Mouse (Mus musculus): ENCODE results near the gene Cenpu. TPM values are rescaled to one million over a fixed set of nuclear protein-coding genes. Genes with fewer than 3 reads are reported as not detected.
"Not testable (repeated sequence)": the region's sequence is repeated elsewhere in the genome, so short reads cannot be mapped to it uniquely, and the experiment has no call there.

The Cenpu gene
- polyA plus RNA-seq, 1 experiment, result not detected

DNA sequence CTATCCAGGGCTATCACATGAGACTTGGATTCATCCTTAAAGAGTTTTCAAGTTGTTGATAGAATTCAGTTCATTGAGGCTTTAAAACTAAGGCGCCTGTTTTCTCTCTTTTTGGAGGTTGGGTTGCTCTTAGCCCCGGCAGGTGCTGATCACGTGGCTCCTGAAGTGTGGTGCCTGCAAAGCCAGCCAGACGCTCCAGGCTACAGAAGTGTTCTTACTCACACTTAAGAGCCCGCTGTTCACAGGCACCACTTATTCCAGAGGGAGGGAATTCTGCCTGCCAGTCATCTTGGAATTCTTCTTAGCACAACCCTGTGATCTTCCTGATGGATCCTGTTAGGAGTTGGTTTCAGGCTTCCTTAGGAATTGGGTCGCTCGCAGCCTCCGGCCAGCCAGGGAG lies 16.1 kb downstream of the Cenpu start:
- WGBS, result 74% methylated on average over 8 of the region's 8 CpGs
- no peak for TF ChIP-seq CTCF (IDR thresholded peaks at IDR 0.05; ENCODE audit: insufficient read depth, low read depth, low read length)
- TF ChIP-seq POLR2A (IDR thresholded peaks at IDR 0.05; ENCODE audit: insufficient read depth, low read depth, low read length), result no peak
- H3K27ac ChIP-seq (ENCODE audit: insufficient read depth, low read depth, low read length), result no peak overlapping the region
- peaks cover 2% of the 10 kb centered on the region; the same call in 1 of the 2 replicates for H3K4me1 ChIP-seq (ENCODE audit: control insufficient read depth, insufficient read depth, low read length)
- no peak overlapping the region for H3K4me3 ChIP-seq (ENCODE audit: insufficient read depth, low read depth, low read length)

DNA sequence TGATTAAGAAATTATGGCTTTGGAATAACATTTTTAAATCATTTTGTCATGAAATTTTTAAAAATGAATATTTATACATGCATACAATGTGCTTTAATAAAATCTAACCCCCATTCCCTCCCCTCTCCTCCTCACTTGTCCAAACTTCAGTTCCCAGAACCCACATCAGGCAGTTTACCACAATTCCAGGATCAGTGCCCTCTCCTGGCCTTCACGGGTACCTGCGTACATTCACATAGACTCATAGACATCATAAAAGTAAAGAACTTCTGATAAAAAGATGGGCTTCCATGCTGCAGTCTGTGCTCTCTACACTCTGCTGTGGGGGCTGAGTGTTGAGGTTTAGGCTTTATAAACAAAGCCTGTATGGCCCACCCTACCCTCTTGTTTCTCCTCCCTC lies 17.1 kb downstream of the Cenpu start:
- no peak overlapping the region for H3K4me3 ChIP-seq (ENCODE audit: insufficient read depth, low read depth, low read length)
- H3K27ac ChIP-seq (ENCODE audit: insufficient read depth, low read depth, low read length), result no peak overlapping the region
- TF ChIP-seq CTCF (IDR thresholded peaks at IDR 0.05; ENCODE audit: insufficient read depth, low read depth, low read length) (no peak), POLR2A (IDR thresholded peaks at IDR 0.05; ENCODE audit: insufficient read depth, low read depth, low read length) (no peak)
- H3K4me1 ChIP-seq (ENCODE audit: control insufficient read depth, insufficient read depth, low read length), result peaks cover 2% of the 10 kb centered on the region; the same call in 1 of the 2 replicates
- 81% methylated on average over 2 of the region's 2 CpGs for WGBS

DNA sequence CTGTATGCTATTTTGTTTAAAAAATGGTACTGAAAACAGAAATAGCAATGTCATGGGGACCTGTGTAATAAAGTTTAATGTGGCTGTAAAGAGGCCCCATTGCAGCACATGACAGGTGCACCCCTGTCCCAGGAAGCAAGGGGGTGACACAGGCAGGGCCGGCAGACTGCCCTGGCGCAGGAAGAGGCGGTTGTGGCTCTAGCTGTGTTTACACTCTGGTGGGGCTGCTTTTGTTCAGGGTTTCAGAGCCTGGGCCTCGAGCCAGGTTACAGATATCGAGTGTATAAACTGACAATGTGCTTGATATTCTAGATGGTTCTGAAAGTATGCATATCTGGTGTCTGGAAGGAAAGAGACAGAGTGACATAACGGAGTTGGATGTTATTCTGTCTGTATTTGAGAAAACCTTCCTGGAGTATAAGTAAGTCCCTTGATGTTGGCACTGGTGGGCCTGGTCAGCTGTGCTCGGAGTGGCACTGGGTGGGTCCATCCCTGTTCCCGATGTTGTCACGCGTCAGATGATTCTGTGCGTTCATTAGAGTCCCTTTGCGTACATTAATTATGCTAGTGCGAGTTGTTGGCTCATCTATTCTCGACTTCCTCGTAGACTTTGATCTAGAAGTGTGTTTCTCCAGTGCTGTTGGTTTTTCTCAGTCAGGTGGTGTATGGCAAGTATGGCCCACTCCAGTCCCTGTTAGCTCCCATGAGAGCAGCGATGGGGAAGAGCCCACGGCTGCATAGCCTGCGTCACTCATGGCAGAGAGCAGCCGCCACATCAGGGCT lies 18.0 kb downstream of the Cenpu start:
- Histone ChIP-seq H3K4me3 (ENCODE audit: insufficient read depth, low read depth, low read length) (no peak overlapping the region), H3K27ac (ENCODE audit: insufficient read depth, low read depth, low read length) (no peak overlapping the region), H3K4me1 (ENCODE audit: control insufficient read depth, insufficient read depth, low read length) (peaks cover 2% of the 10 kb centered on the region; the same call in 1 of the 2 replicates)
- WGBS, result 87% methylated on average over 19 of the region's 19 CpGs
- TF ChIP-seq POLR2A (IDR thresholded peaks at IDR 0.05; ENCODE audit: insufficient read depth, low read depth, low read length) (no peak), CTCF (IDR thresholded peaks at IDR 0.05; ENCODE audit: insufficient read depth, low read depth, low read length) (no peak)

DNA sequence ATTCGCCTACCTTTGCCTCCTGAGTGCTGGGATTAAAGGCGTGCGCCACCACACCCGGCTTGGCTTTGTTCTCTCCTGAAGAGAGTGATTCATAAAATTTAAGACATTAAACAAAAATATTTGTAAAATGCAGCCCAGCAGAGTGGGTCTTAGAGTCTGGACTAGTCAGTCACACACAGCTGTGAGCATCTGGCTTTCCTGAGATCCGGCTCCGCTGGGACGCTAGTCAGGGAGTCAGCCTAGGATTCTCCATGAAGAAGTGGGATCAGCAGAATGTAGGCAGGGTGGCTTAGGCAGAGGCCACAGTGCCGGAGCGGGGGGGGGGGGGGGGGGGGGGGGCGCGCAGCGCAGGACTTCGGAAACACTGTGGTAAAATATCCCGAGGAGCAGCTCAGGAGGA lies 18.8 kb downstream of the Cenpu start:
- no peak for TF ChIP-seq POLR2A (IDR thresholded peaks at IDR 0.05; ENCODE audit: insufficient read depth, low read depth, low read length)
- TF ChIP-seq CTCF (IDR thresholded peaks at IDR 0.05; ENCODE audit: insufficient read depth, low read depth, low read length), result no peak
- H3K4me1 ChIP-seq (ENCODE audit: control insufficient read depth, insufficient read depth, low read length), result peaks cover 2% of the 10 kb centered on the region; the same call in 1 of the 2 replicates
- H3K27ac ChIP-seq (ENCODE audit: insufficient read depth, low read depth, low read length), result no peak overlapping the region
- H3K4me3 ChIP-seq (ENCODE audit: insufficient read depth, low read depth, low read length), result no peak overlapping the region
- 94% methylated on average over 14 of the region's 14 CpGs for WGBS

DNA sequence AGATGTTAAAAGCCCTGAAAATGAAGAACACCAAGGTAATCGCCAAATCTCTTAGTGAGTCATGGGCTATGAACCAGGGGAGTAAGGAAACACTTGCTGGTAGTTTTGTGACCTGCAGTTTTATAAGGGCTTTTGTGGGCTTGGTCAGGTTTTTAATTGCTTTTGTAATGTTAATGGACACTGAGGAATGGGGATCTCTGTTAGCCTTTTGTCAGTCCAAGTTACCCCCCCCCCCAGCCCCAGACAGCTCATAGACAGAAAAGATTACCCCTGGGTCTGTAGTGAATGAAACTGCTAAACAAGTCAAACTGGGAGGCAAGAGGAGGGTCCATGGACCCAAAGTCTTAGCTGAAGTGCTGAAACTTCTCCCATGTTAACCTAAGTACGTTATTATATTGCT lies 21.6 kb downstream of the Cenpu start:
- Histone ChIP-seq H3K4me3 (ENCODE audit: insufficient read depth, low read depth, low read length) (no peak overlapping the region), H3K4me1 (ENCODE audit: control insufficient read depth, insufficient read depth, low read length) (no peaks in the 10 kb centered on the region), H3K27ac (ENCODE audit: insufficient read depth, low read depth, low read length) (no peak overlapping the region)
- TF ChIP-seq POLR2A (IDR thresholded peaks at IDR 0.05; ENCODE audit: insufficient read depth, low read depth, low read length) (no peak), CTCF (IDR thresholded peaks at IDR 0.05; ENCODE audit: insufficient read depth, low read depth, low read length) (no peak)
- 96% methylated on average over 2 of the region's 2 CpGs for WGBS

DNA sequence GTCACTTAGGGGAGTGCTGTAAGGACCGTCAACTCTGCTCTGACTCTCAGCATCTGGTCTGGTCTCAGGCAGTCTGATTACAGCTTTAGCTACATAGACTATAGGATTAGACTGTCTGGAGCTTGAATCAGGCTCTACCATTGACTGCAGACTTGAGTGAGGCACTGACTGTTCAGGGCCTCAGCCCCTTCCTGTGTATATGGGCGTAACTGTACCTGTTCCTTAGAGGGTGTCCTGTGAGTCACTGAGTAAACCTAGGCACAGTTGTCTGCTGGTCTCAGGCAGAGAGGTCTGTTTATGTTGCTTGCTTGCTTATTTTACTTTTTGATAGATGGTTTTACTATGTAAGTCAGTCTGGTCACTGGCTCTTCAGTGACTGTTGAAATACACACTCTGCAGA lies 22.1 kb downstream of the Cenpu start:
- H3K4me1 ChIP-seq (ENCODE audit: control insufficient read depth, insufficient read depth, low read length), result no peaks in the 10 kb centered on the region
- H3K4me3 ChIP-seq (ENCODE audit: insufficient read depth, low read depth, low read length), result no peak overlapping the region
- TF ChIP-seq CTCF (IDR thresholded peaks at IDR 0.05; ENCODE audit: insufficient read depth, low read depth, low read length), result no peak
- no peak for TF ChIP-seq POLR2A (IDR thresholded peaks at IDR 0.05; ENCODE audit: insufficient read depth, low read depth, low read length)
- 95% methylated on average over 2 of the region's 2 CpGs for WGBS
- no peak overlapping the region for H3K27ac ChIP-seq (ENCODE audit: insufficient read depth, low read depth, low read length)

DNA sequence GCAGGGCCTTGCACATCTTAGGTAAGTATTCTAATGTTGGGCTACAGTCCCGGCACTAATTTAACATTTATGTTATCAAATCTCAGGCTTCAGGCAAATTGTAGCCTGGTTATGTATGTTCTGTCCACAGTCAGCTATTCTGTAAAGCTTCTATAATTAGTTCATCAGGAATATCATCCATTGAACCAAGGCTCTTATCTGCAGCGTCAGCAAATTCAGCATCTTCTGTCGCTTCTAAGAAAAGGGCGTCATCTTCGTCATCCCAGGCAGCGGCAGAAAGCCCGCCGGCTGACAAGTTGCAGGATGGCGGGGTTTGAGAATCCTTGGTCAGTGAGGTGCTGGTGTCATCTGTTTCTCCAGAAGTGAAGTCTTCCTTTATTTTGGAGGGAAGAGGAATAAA lies 27.0 kb downstream of the Cenpu start:
- WGBS, result 95% methylated on average over 9 of the region's 9 CpGs
- Histone ChIP-seq H3K27ac (ENCODE audit: insufficient read depth, low read depth, low read length) (no peak overlapping the region), H3K4me1 (ENCODE audit: control insufficient read depth, insufficient read depth, low read length) (no peaks in the 10 kb centered on the region), H3K4me3 (ENCODE audit: insufficient read depth, low read depth, low read length) (no peak overlapping the region)
- TF ChIP-seq CTCF (IDR thresholded peaks at IDR 0.05; ENCODE audit: insufficient read depth, low read depth, low read length) (no peak), POLR2A (IDR thresholded peaks at IDR 0.05; ENCODE audit: insufficient read depth, low read depth, low read length) (no peak)

DNA sequence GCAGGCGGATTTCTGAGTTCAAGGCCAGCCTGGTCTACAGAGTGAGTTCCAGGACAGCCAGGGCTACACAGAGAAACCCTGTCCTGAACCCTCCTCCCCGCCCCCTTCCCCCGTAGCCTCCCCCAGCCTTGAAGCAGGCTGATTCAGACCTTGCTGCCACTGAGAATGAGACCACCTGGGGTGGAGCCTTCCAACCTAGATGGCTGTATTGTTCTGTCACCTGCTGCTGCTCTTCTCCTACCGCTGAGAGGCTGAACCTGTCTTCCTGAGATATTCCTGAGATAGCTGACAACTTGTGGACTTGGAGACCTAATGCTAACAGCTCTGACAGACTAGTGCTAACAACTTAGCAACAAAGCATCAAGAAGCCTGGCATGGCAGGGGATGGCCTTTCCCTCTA lies 32.5 kb downstream of the Cenpu start:
- not testable (repeated sequence) for H3K4me1 ChIP-seq (ENCODE audit: control insufficient read depth, insufficient read depth, low read length); H3K4me3 ChIP-seq (ENCODE audit: insufficient read depth, low read depth, low read length); H3K27ac ChIP-seq (ENCODE audit: insufficient read depth, low read depth, low read length)
- 64% methylated on average over 4 of the region's 4 CpGs for WGBS

DNA sequence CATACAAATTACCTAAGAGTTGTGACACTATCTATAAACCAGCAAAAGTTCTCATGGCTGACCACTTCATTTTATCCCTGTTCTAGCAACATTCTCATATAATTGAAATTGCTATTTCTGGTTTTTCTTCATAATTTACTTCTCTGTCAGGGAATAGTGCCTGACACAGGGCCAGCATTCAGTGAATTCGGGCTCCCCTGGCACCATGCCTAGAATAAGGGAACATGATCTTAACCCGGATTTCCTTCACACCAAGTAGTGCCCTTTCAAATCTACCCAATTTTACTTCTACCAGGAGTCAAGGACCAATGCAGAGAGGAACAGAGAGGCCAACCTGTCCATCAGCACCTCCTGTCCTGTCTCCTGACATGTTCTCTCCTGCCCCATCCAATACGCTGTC lies 33.7 kb downstream of the Cenpu start:
- no peak for TF ChIP-seq CTCF (IDR thresholded peaks at IDR 0.05; ENCODE audit: insufficient read depth, low read depth, low read length)
- TF ChIP-seq POLR2A (IDR thresholded peaks at IDR 0.05; ENCODE audit: insufficient read depth, low read depth, low read length), result no peak
- no peak overlapping the region for H3K4me3 ChIP-seq (ENCODE audit: insufficient read depth, low read depth, low read length)
- 54% methylated on average over 3 of the region's 3 CpGs for WGBS
- no peaks in the 10 kb centered on the region for H3K4me1 ChIP-seq (ENCODE audit: control insufficient read depth, insufficient read depth, low read length)
- H3K27ac ChIP-seq (ENCODE audit: insufficient read depth, low read depth, low read length), result no peak overlapping the region
